Mouse (Mus musculus) embryo, embryonic 10.5 days (tissue): ENCODE data around the gene Ntn1.

Experiments used
- DNase-seq: peaks from one replicate; pipeline ENCODE4 v3.0.0-alpha.2; 2015; ENCODE audit warnings: low spot score

The Ntn1 gene

GRCm38 (mm10) chr11:68195168-68195567 is 205.5 kb downstream of the Ntn1 start:
- DNase-seq = no peak

DNA sequence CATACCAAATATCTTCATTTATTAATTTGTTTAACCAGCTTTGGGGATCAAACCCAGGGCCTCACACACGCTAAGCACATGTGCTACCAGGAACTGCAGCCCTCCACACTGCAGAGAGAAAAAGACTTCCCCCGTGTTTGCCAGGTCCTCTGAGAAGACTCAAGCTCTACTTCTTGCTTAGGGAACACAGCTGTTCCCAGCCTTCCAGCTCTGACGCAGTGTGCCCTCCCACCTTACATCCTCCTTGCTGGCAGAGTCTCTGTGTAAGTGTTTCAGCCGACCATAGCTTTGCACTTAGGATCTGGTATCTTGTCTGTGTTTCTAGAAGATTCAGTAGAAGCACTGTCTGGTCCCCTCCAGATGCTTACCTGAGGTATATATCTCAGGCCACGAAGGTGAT is 209.8 kb downstream of the Ntn1 start:
- DNase-seq = no peak

- DNase-seq = no peak
Observed at GRCm38 (mm10) chr11:68188695-68189201, 211.9 kb downstream of the Ntn1 start.

GRCm38 (mm10) chr11:68187242-68187641 is 213.4 kb downstream of the Ntn1 start:
- no peak for DNase-seq

- no peak for DNase-seq
Observed at GRCm38 (mm10) chr11:68185647-68186046, 215.0 kb downstream of the Ntn1 start.

DNA sequence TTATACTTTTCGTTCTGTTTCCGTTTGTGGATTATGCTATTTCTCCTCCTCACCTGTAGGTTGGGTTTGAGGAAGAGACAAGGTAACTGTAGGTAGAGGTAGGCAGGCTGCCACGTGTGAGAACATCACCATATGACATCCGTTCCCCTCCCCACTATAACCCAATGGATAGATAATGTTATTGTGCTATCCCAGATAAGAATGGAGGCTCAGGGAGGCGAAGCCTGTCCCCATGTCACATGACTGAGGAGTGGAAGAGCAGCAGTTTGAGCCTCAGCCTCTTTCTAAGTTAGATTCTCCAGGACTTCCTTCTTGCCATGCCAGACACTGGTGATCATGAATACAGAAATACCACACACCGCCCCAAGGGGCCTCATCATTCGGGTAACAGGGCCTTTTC is 223.2 kb downstream of the Ntn1 start:
- no peak for DNase-seq

- DNase-seq = peak; percentile 47
Observed at GRCm38 (mm10) chr11:68176550-68176949, 224.1 kb downstream of the Ntn1 start.

DNA sequence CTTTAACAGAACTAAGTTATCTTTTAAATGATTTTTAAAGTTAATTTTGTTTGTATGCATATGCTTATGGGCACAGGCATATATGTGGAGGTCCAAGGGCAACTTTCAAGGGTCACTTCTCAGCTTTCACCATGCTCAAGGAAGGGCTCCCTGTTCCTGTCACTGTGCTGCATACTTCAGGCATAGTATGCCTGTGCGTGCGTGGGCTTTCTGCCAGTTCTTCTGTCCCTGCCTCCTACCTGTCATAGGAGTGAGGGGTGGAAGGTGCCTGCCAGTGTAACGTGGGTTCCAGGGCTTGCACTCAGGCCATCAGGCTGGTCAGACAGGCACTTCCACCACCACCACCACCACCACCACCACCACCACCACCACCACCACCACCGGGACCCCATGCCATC is 228.0 kb downstream of the Ntn1 start:
- DNase-seq = no peak

GRCm38 (mm10) chr11:68171973-68172647 is 228.5 kb downstream of the Ntn1 start:
- no peak for DNase-seq

GRCm38 (mm10) chr11:68168427-68168826 is 232.2 kb downstream of the Ntn1 start:
- DNase-seq = no peak

GRCm38 (mm10) chr11:68164408-68164807 is 236.2 kb downstream of the Ntn1 start:
- no peak for DNase-seq

- DNase-seq = no peak
Observed at GRCm38 (mm10) chr11:68159867-68160266, 240.8 kb downstream of the Ntn1 start.
